Mouse (Mus musculus): ENCODE measurements around the gene Atxn3.

DNA sequence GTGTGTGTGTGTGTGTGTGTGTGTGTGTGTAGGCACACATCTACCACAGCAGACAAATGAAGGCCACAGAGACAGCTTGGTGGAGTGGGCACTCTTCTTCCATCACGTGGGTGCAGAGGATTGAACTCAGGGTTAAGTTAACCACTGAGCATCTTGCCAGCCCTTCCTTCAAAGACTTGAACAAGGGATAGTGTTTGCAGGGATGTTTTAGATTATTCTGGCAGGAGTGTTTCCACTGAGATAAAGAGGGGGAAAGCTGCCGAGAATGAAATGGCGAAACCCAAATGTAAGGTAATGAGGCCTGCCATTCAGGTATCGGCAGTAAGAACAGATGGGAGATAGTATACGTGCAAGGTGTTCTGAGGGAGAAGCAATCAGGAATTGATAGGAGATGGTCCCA is 20.1 kb upstream of the Atxn3 start:
- no peak for TF ChIP-seq CTCF (IDR thresholded peaks at IDR 0.05; ENCODE audit: low read depth, low read length)
- no peak for TF ChIP-seq POLR2A (IDR thresholded peaks at IDR 0.05; ENCODE audit: extremely low read depth, insufficient read depth, low read length)
